Mouse (Mus musculus): Measurements from ENCODE around the gene Syn2.

GRCm38 (mm10) chr6:115126851-115127250, 7.9 kb upstream of the Syn2 start:
- no peak for TF ChIP-seq CTCF (IDR thresholded peaks at IDR 0.05; ENCODE audit: borderline replicate concordance, extremely low read depth, insufficient read depth, insufficient read length)
- no peak for TF ChIP-seq POLR2A (IDR thresholded peaks at IDR 0.05; ENCODE audit: borderline replicate concordance, extremely low read depth, insufficient read depth, insufficient read length, poor library complexity, severe bottlenecking)
